Mouse (Mus musculus) CD4-positive helper T cell, adult 2 months (primary cell): ENCODE measurements around the gene Serpinb6b.
"Not testable (repeated sequence)": the region's sequence is repeated elsewhere in the genome, so short reads cannot be mapped to it uniquely, and the experiment has no call there.

Experiments used
- DNase-seq: peaks from one replicate; pipeline ENCODE4 v3.0.0-alpha.2; 2012; ENCODE audit warnings: low read depth, missing footprints, low spot score

Gene Serpinb6b

GRCm38 (mm10) chr13:32964989-32965811, at the start of gene Serpinb6b:
TSS of gene Serpinb6b (plus strand) at chr13:32965209.
- peak; percentile 68 for DNase-seq

GRCm38 (mm10) chr13:32922622-32923021, 42.4 kb upstream of the Serpinb6b start:
- no peak for DNase-seq

- DNase-seq = no peak
Observed at GRCm38 (mm10) chr13:32924578-32925360, 40.2 kb upstream of the Serpinb6b start.

- DNase-seq = no peak
Observed at GRCm38 (mm10) chr13:32926661-32927060, 38.3 kb upstream of the Serpinb6b start.

GRCm38 (mm10) chr13:32927241-32927640, 37.8 kb upstream of the Serpinb6b start:
- no peak for DNase-seq

GRCm38 (mm10) chr13:32929107-32929750, 35.8 kb upstream of the Serpinb6b start:
- DNase-seq = peak; percentile 21

GRCm38 (mm10) chr13:32934706-32935381, 30.2 kb upstream of the Serpinb6b start:
- no peak for DNase-seq

GRCm38 (mm10) chr13:32938275-32938674, 26.7 kb upstream of the Serpinb6b start:
- DNase-seq = not testable (repeated sequence)

- not testable (repeated sequence) for DNase-seq
Observed at GRCm38 (mm10) chr13:32939191-32939590, 25.8 kb upstream of the Serpinb6b start.

GRCm38 (mm10) chr13:32956537-32956936, 8.5 kb upstream of the Serpinb6b start:
- no peak for DNase-seq

GRCm38 (mm10) chr13:32957917-32958316, 7.1 kb upstream of the Serpinb6b start:
- DNase-seq = no peak

GRCm38 (mm10) chr13:32958521-32958920, 6.5 kb upstream of the Serpinb6b start:
- not testable (repeated sequence) for DNase-seq

- no peak for DNase-seq
Observed at GRCm38 (mm10) chr13:32963990-32964753, 837 bp upstream of the Serpinb6b start.

GRCm38 (mm10) chr13:32966116-32966515, 1.1 kb downstream of the Serpinb6b start:
- peak; percentile 56 for DNase-seq

- no peak for DNase-seq
Observed at GRCm38 (mm10) chr13:32967233-32967632, 2.2 kb downstream of the Serpinb6b start.

GRCm38 (mm10) chr13:32968353-32968984, 3.5 kb downstream of the Serpinb6b start:
- DNase-seq = no peak

GRCm38 (mm10) chr13:32968996-32969640, 4.1 kb downstream of the Serpinb6b start:
- no peak for DNase-seq

GRCm38 (mm10) chr13:32969641-32970040, 4.6 kb downstream of the Serpinb6b start:
- DNase-seq = no peak

- no peak for DNase-seq
Observed at GRCm38 (mm10) chr13:32970776-32971175, 5.8 kb downstream of the Serpinb6b start.

- no peak for DNase-seq
Observed at GRCm38 (mm10) chr13:32974268-32974667, 9.3 kb downstream of the Serpinb6b start.
